Mouse (Mus musculus): ENCODE data around the gene Tom1l1.
A peak's percentile ranks its signal among the peaks of the same experiment; 100 is the strongest.

Gene Tom1l1

GRCm38 (mm10) chr11:90667325-90667724, 20.8 kb downstream of the Tom1l1 start:
- DNase-seq (ENCODE audit: low read depth, low spot score) = no peak

GRCm38 (mm10) chr11:90666916-90667315, 21.2 kb downstream of the Tom1l1 start:
- no peak for DNase-seq (ENCODE audit: low read depth, low spot score)

- DNase-seq (ENCODE audit: low read depth, low spot score) = no peak
These were observed 21.9 kb downstream of the Tom1l1 start for GRCm38 (mm10) chr11:90666144-90666757.

GRCm38 (mm10) chr11:90665161-90665560, 23.0 kb downstream of the Tom1l1 start:
- no peak for DNase-seq (ENCODE audit: low read depth, low spot score)

GRCm38 (mm10) chr11:90664345-90664986, 23.7 kb downstream of the Tom1l1 start:
- no peak for DNase-seq (ENCODE audit: low read depth, low spot score)

GRCm38 (mm10) chr11:90663618-90664297, 24.4 kb downstream of the Tom1l1 start:
- no peak for DNase-seq (ENCODE audit: low read depth, low spot score)

- DNase-seq (ENCODE audit: low read depth, low spot score) = no peak
These were observed 25.1 kb downstream of the Tom1l1 start for GRCm38 (mm10) chr11:90663052-90663451.

- DNase-seq (ENCODE audit: low read depth, low spot score) = no peak
These were observed 27.5 kb downstream of the Tom1l1 start for GRCm38 (mm10) chr11:90660662-90661061.

GRCm38 (mm10) chr11:90657527-90657926, 30.6 kb downstream of the Tom1l1 start:
- no peak for DNase-seq (ENCODE audit: low read depth, low spot score)

GRCm38 (mm10) chr11:90652603-90653002, 35.6 kb downstream of the Tom1l1 start:
- DNase-seq (ENCODE audit: low read depth, low spot score) = no peak

- DNase-seq (ENCODE audit: low read depth, low spot score) = no peak
These were observed 37.8 kb downstream of the Tom1l1 start for GRCm38 (mm10) chr11:90650231-90650885.

GRCm38 (mm10) chr11:90649777-90650176, 38.4 kb downstream of the Tom1l1 start:
- no peak for DNase-seq (ENCODE audit: low read depth, low spot score)

GRCm38 (mm10) chr11:90638312-90638830, 49.8 kb downstream of the Tom1l1 start:
- DNase-seq (ENCODE audit: low read depth, low spot score) = peak; percentile 60

- DNase-seq (ENCODE audit: low read depth, low spot score) = peak; percentile 96
These were observed 50.5 kb downstream of the Tom1l1 start, which contains the start of the genes Stxbp4 and Cox11 for GRCm38 (mm10) chr11:90637440-90638311. Gene Stxbp4 (minus strand): TSS chr11:90638084. Gene Cox11 (plus strand): TSS chr11:90638173.

- DNase-seq (ENCODE audit: low read depth, low spot score) = no peak
These were observed 53.5 kb downstream of the Tom1l1 start for GRCm38 (mm10) chr11:90634661-90635060.

GRCm38 (mm10) chr11:90632480-90632879, 55.7 kb downstream of the Tom1l1 start:
- no peak for DNase-seq (ENCODE audit: low read depth, low spot score)

- DNase-seq (ENCODE audit: low read depth, low spot score) = no peak
These were observed 60.4 kb downstream of the Tom1l1 start for GRCm38 (mm10) chr11:90627751-90628150.

GRCm38 (mm10) chr11:90625174-90625573, 63.0 kb downstream of the Tom1l1 start:
- DNase-seq (ENCODE audit: low read depth, low spot score) = no peak

- DNase-seq (ENCODE audit: low read depth, low spot score) = peak; percentile 47
These were observed 64.7 kb downstream of the Tom1l1 start for GRCm38 (mm10) chr11:90623477-90623876.

- DNase-seq (ENCODE audit: low read depth, low spot score) = no peak
These were observed 65.7 kb downstream of the Tom1l1 start for GRCm38 (mm10) chr11:90622500-90622899.

- no peak for DNase-seq (ENCODE audit: low read depth, low spot score)
These were observed 66.1 kb downstream of the Tom1l1 start for GRCm38 (mm10) chr11:90622044-90622443.

Measured in R1 (cell line).